Mouse (Mus musculus) gastrocnemius, postnatal 14 days (tissue): ENCODE data around the gene Ephx1. TPM values are rescaled to one million over a fixed set of nuclear protein-coding genes. Genes with fewer than 3 reads are reported as not detected.
"Not testable (repeated sequence)": the region's sequence is repeated elsewhere in the genome, so short reads cannot be mapped to it uniquely, and the experiment has no call there.

ENCODE experiments used
- DNase-seq: peaks from one replicate; pipeline ENCODE4 v3.0.0; 2021; ENCODE audit warnings: mixed read lengths
- intact Hi-C: fragments of 180-260 bp; cut with DNase I; formaldehyde crosslinking; loops from one replicate; pipeline ENCODE4 v1.15.1; 2025; ENCODE audit warnings: low total_unique reads
- total RNA-seq, 2 experiments: library from RNA; stranded (reverse); gene quantifications; 2 replicates each; pipeline ENCODE4 v1.2.3; 2021

Ephx1 gene
- total RNA-seq, 2 experiments from 2014 or later, result 13.5 to 16.4 TPM

DNA sequence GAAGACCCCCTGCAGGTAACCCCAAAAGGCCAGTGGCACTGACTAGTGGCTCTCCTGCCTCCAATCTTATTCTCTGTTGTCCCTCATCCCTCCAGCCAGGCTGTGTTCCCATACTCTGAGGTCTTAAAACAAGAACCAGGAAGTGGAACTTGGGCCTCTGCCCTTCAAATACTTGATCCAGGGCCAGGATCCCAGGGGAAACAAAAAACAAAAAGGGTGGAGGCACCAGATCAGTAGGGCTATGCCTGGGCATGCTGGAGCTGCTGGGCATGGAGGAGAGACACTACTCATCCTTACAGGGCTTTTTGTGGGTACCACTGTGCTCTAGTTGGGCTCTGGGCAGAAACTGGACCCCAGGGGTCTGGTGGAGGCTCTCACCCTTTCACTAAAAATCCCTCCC is 5.1 kb downstream of the Ephx1 start:
- intact Hi-C loops, result no loop called here
- DNase-seq, result peak; percentile 60

DNA sequence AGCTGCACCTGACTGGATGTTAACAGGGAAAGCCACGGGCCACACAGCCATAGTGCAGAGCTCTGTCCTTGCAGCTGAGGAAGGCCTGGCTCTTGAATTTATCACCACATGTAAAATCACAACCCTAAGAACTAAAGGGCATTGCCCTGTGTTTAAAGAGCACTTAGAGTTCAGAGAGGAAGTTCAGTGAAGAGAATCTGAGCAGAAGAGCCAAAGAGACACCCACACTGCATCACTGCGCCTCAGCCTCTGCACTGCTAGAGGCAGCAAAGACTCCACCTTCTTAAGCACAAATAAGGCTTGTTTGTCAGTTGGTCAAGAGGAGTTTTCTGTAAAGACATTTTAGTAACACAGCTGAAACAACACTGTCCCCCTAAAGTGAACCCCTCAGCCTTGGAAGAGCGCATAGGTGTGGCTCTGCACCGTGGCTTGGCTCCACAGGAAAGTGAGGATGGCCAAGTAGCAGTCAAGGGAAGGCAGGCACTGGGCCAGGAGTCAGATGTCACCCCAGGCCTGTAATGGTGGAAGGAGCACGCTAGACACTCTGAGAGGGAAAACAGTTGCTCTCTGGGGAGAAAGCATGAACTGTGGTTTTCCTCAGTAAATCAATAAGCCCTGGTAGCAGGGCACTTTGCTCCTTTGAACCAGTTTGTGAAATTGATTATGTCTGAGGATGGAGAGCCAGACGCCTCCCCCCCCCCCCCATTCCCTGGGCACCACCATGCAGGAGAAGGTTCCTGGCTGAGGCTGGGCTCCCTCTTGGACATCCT is 5.8 kb downstream of the Ephx1 start:
- DNase-seq, result peak; percentile 86
- intact Hi-C loops, result no loop called here

DNA sequence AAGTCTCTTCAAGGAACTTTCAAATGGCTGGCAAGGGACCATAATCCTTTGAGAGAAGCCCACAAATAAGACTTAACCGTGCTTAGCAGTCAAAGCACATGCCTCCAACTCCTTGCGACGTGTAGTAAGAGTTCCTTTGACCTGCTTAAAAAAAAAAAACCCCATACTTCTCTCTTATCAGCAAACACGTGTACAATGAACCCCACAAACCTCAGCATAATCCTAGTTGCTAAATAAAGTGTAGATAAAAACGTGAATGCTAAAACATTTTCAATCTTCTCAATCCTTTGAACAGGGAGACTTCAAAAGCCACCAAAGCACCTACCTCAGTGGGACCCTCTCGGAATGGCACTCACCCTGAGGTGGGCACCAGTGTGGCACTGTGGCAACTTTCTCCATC is 7.3 kb downstream of the Ephx1 start:
- DNase-seq, result no peak
- intact Hi-C loops, result no loop called here

DNA sequence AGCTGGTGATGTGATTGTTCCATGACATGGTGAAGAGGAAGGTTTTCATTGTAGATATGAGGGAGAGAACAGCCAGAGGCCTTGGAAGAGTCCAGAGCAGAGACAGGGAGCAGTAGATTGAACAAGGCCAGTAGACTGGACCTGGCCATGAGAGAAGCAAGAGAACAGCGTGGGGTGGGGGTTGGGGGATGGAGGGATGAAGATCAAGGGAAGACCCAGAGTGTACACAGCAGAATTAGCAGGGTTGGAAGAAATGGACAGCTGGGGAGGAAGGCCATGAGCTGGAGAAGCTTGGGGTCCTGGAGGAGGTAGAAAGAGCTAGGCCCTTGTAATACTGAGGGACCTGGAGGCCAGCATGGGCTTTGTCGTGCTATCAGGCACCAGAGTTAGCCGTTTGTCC is 8.3 kb downstream of the Ephx1 start:
- DNase-seq, result no peak
- intact Hi-C loops, result no loop called here

DNA sequence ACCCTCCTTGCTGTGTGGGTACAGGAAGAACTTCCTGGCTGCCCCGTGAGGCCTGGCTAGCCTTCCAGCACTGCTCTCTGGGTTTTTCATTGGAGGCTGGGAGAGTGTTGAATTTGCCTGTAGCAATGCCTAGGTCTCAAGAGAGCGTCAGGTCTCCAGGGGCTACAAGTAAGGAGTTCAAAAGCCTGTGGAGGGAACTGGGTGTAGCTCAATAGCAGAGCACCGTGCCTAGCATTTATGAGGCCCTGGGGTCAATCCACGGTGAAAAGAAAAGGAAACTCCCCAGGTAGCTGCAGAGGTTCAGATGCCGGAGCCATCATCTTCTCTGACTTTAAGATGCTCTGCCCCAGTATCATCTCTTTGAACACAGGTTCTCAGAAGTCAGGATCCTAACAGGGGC is 9.1 kb downstream of the Ephx1 start:
- intact Hi-C loops, result no loop called here
- no peak for DNase-seq

DNA sequence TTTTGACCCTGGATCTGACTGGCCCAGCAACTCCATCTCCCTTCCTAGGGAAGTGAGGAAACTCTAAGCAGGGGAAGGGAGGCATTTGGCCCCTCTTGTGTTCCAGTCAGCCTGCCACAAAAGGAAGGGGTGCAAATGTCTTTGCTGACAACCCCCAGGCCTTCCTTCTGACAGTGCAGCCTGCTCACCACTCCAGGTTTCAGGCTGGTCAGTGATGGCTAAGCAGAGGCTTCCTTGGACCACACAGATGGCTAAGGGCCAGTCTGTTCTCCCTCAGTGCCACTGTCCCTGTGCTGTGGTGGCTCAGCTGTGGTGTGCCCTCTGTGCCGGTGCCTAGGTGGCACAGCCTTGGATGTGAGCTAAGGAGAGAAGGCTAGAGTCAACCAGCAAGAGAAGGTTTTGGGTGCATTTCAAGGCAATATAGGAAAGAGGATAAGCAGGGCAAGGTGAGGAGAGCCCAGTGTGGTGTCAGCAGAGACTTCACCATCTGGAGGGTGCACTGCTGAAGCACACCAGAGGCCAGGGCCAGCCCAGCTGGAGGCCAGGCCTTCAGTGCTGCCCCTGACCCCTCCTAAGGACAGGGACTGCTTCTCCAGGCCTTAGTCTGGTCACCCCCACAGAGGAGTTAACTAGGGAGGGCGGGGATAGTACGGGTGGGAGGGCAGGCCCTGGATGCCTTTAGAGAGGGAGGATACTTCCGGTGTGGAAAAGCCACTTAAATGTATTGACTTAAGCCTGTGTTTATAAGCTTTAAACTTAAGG is 10.4 kb downstream of the Ephx1 start:
- intact Hi-C loops, result no loop called here
- no peak for DNase-seq

DNA sequence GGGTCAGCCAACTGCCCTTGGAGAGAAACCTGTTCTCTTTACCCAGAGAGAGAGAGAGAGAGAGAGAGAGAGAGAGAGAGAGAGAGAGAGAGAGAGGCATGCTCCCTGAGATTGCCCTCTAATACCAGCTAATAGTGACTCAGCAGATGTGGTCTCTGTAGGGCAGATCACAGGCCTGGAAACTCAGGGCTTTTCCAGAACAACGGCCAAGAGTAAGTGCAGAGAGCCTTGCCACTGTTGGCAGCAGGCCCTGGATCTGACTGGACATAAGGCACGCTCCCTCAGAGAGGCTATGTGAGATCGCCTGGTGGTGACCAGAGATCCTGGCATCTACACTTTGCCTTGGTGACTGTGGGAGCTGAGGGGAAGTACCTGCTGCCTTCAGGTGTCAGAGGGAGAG is 10.9 kb downstream of the Ephx1 start:
- DNase-seq, result peak; percentile 80
- intact Hi-C loops, result no loop called here

DNA sequence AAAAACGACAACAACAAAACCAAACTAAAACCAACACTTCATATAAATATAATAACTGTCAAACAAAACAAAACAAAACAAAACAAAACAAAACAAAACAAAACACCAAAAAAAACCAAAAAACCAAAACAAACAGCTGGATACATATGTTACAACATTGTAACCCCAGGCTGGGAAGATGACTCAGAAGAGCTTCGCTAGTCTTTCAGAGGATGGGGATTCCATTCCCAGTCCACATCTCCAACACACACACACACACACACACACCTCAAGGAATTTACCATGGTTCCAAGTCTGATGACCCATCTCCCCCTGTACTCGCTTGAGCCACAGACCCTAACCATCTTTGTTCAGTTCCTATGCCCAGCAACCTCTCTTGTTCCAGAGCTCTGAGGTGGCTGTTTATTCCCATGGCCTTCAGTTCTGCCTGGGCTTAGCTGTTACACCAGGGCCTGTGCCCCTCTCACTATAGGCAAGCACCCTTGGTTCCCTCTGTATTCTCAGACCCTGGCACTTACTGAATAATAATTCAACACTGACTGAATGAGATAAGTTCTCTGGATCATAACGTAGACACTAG is 11.6 kb downstream of the Ephx1 start:
- DNase-seq, result no peak
- intact Hi-C loops, result no loop called here

DNA sequence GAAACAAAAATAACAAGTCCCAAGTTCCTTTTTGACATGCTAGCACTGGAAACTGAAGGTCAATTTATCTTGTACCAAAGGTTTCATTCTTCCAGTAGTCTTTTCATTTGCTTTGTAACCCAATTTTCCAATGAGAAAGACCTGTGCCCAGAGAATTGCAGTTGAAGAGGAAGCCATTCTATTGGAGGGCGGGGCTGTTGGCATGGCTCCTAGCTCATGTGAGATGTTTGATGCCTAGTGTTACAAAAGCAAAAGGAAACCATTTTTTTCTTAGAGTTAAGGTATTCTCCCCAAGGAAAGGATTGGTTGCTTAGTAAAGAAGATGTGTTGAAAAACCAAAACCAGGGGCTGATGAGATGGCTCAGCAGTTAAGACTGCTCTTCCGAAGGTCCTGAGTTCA is 12.4 kb downstream of the Ephx1 start:
- DNase-seq, result peak; percentile 37
- intact Hi-C loops, result no loop called here

DNA sequence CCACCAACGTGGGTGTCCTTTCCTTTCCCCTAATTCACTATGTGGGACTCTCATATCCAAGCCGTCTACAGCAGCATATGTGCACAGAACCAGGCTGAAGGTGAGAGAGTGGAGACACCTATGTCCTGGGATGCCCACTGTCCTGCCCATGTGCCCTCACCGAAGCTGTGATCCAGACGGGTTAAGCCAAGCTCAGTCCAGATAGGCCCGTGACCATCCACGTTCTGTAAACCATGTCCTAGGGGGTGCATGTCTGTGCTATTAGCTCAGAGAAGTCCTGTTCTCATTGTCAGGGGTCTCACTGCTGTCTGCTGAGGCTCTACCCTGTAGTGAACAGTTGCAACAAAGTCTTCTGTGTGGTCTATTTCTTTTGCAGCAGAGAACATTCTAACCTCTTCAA is 12.9 kb downstream of the Ephx1 start:
- intact Hi-C loops, result no loop called here
- no peak for DNase-seq

DNA sequence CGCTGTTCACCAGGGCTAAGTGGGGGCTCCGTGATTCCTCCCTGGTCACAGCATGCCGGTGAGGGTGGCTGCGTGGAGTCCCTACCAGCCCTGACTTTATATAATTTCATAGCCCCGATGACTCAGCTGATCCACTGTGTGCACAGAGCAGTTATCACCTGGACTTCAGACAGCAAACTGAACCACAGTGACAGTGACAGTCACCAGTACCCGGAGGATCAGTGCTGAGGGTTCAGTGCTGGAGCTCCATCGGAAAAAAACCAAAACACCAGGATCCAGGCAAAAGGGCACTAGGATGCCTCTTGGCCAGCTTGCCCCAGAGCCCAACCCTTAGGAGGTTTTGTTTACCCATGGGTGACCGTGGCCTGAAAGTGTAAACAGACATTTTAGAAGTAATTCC is 15.4 kb downstream of the Ephx1 start:
- intact Hi-C loops, result no loop called here
- no peak for DNase-seq

DNA sequence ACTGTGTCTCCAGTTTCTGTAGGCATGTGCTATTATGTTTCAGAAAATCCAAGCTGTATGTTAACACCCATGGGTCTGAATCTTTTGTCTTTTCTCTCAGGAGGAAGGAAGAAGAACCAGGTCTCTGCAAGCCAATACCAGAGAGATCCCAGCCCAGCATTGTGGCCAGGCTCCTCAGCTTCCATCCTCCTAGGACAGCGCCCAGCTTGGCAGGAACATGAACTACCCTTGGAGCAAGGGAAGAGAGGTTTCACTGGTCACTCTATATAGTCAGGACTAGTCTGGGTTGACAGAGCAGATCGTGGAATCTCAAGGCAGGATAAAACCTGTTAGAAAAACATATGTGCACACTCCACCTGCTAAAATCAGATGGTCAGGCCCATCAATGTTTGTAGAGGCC is 16.9 kb downstream of the Ephx1 start:
- intact Hi-C loops, result no loop called here

DNA sequence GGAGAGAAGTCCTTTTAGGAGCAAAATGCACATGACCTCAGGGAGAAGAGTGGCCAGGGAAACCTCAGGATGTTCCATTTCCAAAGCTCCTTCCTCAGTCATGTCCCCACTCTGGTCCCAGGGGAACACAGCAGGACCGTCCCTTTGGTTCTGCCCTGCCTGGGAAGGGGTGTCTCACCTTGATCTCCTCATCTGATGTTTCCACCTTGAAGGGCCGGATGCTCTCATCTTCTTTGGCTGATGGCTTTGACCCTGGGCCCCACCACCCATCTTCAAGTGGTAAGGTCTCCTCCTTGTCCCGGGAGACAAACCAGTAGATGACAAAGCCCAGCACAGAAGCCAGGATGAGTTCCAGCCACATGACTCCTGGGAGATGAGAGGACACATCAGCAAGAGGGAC is 19.1 kb downstream of the Ephx1 start:
- intact Hi-C loops, result no loop called here

More for the DNA sequence above, 16.9 kb downstream of the Ephx1 start:
- no peak for DNase-seq

DNA sequence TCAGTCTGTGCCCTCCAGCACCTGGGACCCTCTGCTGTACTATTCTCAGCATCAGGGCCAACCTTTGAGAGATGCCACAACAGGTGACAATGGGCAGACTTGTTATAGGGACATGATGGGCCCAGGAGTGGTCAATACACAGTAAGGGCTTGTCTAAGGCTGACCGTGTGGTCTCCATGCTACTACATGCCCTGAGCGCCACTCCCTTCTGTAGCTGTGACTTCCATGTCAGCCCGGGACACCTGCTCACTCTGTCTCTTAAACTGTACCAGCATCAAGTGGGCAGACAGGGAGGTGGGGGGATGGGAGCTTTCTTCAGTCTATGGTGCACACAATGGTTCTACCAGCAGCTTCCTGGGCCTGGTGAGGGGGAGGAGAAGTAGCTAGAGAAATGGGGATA is 19.5 kb downstream of the Ephx1 start:
- intact Hi-C loops, result no loop called here
- DNase-seq, result no peak

More for the DNA sequence above, 19.1 kb downstream of the Ephx1 start:
- no peak for DNase-seq

DNA sequence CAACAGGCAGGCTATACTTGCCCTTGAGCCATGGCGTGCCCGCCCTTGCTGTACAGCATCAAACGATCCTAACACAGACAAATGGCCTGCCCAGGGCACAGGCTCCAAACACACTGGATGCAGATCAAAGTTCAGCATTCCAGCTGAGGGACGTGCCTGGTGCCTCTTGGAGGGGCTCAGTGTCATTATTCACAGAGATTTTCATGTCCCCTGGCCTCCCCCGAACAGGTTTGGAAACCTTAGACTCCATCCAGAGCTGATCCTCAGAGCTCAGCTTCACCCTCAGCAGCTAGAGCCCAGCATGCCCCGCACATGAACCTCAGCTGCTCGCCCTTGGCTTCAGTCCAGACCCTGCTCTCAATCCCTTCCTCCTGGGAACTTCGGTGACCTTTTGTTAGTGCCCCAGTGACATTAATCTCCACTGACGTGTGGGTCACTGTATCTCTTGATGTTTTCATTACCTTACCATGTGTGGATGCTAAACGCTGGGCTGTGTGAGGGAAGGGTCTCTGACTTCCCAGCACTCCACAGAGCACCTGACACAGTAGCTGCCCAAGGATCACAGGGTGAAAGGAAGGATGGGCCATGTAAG is 20.1 kb downstream of the Ephx1 start:
- intact Hi-C loops, result no loop called here
- DNase-seq, result peak; percentile 42

DNA sequence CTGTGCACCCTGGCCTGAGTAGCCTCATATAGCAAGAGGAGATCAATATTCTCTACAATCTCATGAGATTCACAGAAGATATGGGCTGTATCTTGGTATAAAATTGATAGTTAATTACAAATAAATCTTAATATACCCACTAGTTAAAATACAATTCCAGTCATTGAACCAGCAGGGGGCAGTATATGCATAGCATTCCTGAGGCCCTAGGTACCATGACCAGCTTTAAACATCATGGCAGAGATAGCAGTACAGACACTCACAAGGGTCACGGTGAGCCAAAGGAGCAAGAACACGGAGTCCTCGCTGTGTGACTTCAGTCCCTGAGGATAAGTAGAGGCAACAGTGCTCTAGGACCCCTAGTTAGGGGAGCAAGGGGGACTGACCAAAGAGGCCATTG is 28.6 kb downstream of the Ephx1 start:
- no peak for DNase-seq
- intact Hi-C loops, result loop anchor here (2.0 kb wide), 1 partner anchor 47 kb away; no protein-coding TSS in a partner anchor

DNA sequence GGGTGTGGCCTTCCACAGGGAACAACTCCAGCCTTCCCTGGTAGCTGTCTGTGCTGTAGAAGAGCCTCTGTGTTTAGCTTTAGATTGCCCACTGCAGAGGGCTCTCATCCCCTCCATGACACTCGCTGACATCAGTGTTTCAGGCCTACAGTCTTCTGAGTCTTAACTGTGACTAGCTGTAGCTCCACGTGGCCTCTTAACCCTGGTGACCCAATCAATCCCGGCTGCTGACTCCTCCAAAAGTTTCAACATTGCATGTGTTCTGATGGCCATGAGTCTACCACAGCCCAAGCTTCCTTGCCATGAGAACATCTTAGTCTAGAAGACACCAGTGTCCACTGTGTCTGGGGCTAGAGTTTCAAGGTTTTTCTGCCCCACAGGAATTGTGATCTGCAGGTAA is 30.0 kb downstream of the Ephx1 start:
- DNase-seq, result no peak
- intact Hi-C loops, result no loop called here

DNA sequence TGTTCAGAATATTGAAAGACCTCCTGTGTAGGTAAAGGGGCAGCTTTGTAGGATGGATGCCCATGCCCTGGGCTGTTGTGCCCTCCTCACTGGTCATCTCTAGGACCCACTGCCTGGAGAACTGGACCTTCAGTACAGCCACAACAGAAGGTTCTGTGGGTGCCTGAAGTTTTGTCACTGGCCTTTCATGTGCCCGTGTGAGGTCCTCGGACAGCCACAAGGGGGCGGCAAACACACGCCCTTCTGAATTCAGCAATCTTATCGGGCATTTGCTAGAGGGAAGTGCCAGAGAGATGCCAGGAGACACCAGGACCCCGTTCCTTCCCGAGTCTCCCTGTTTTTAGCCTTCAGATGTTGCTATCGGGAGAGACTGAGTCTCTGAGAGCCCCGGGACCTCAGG is 32.9 kb downstream of the Ephx1 start:
- peak; percentile 73 for DNase-seq
- intact Hi-C loops, result no loop called here

DNA sequence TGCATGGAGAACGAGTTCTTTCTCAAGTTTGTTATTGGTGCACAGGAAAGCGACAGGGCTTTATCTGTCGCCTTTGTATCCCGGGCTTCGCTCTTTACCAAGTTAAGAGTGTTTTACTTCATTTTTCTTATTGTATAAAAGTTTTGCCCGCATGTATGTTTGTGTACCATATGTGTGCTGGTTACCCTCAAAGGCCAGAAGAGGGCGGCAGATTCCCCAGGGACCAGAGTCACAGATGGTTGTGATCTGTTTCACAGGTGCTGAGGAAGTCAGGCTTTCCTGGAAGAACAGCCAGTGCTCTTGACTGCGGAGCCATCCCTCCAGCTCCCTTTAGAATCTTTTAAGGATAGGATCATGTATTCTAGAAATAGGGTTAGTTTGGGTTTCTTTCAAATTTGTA is 34.0 kb downstream of the Ephx1 start:
- intact Hi-C loops, result no loop called here
- no peak for DNase-seq

DNA sequence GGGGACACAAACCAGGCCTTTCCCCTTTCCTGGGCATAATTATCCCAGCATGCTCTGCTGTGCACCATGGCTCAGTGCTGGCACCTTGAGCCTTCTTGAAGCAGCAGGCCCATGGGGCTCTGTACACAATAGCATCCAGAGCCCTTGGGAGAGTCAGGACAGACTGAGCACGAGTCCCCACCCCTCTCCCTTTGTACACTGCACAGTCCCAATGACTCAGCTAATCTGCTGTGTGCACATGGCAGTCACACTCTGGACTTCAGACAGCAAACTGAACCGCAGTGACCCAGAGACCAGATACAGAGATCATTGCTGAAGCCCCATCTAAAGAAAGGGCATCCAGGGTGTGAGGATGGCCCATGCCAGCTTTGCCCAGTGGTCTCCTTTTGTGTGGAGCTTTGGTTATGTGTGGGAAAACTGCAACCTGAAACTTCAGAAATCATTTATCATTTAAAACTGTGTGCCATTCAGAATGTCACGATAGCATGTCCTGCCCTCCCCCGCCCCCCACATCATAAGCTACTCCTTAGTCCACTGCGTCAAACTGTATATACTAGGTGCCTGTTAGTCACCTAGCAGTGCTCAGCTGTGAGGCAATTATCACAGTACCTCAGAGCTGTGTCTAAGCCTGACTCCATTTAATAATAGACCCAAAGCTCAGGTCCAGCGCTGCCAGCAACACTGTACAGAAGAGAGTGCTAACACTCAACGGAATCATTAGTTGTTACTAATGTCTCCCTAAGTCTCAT is 39.2 kb downstream of the Ephx1 start:
- intact Hi-C loops, DNase-seq: not testable (repeated sequence)
